Mouse (Mus musculus) intestine, embryonic 16.5 days (tissue): Measurements from ENCODE around the gene Zmat5. TPM values are rescaled to one million over a fixed set of nuclear protein-coding genes. Genes with fewer than 3 reads are reported as not detected.

Experiments used
- ATAC-seq: fragments of 200-750 bp; cut with Nextera tagmentation; 2 replicates; pipeline ENCODE4 v1.8.0; 2017; ENCODE audit warnings: moderate TSS enrichment, moderate library complexity
- H3K27ac ChIP-seq: fragments of 300-500 bp; sonication (generic); 2 replicates; pipeline ENCODE4 v1.5.1; 2014; ENCODE audit warnings: mild to moderate bottlenecking, low read length
- H3K27me3 ChIP-seq: fragments of 300-500 bp; sonication (generic); replicated peaks from 2 replicates; pipeline ENCODE4 v1.6.1; 2014; ENCODE audit warnings: low read length, control low read depth, mixed read lengths; ENCODE audit not compliant: control insufficient read depth, insufficient read depth
- H3K36me3 ChIP-seq: fragments of 300-500 bp; sonication (generic); 2 replicates; pipeline ENCODE4 v1.6.1; 2014; ENCODE audit warnings: low read length, control low read depth; ENCODE audit not compliant: control insufficient read depth, insufficient read depth
- H3K4me1 ChIP-seq: fragments of 300-500 bp; sonication (generic); 2 replicates; pipeline ENCODE4 v1.6.1; 2014; ENCODE audit warnings: low read length, control low read depth, mixed read lengths; ENCODE audit not compliant: control insufficient read depth, insufficient read depth
- H3K4me2 ChIP-seq: fragments of 300-500 bp; sonication (generic); 2 replicates; pipeline ENCODE4 v1.6.1; 2014; ENCODE audit warnings: low read depth, low read length, control low read depth
- H3K4me3 ChIP-seq: fragments of 300-500 bp; sonication (generic); 2 replicates; pipeline ENCODE4 v1.5.1; 2014; ENCODE audit warnings: mild to moderate bottlenecking, low read length
- H3K9ac ChIP-seq: fragments of 300-500 bp; sonication (generic); 2 replicates; pipeline ENCODE4 v1.6.1; 2014; ENCODE audit warnings: low read depth, low read length
- H3K9me3 ChIP-seq: fragments of 300-500 bp; sonication (generic); 2 replicates; pipeline ENCODE4 v1.6.1; 2016; ENCODE audit warnings: low read length, control low read depth; ENCODE audit not compliant: control insufficient read depth
- WGBS: fragments of 180-500 bp; shearing (Covaris S2); extraction: QIAGEN DNeasy Blood & Tissue Kit; methylation state at CpG from one replicate; pipeline ENCODE4 v1.1.7; 2014; 5-methylcytosine and 5-hydroxymethylcytosine counted together
- polyA plus RNA-seq: library from polyadenylated mRNA; unstranded; fragments of >200 nt; fragmentation: Nextera tagmentation; extraction: Ambion mirVana; gene quantifications from 2 replicates; pipeline ENCODE4 v1.2.1, GENCODE M21; 2015

The Zmat5 gene
- polyA plus RNA-seq, 1 experiment from 2014 or later: 64.8 TPM

DNA sequence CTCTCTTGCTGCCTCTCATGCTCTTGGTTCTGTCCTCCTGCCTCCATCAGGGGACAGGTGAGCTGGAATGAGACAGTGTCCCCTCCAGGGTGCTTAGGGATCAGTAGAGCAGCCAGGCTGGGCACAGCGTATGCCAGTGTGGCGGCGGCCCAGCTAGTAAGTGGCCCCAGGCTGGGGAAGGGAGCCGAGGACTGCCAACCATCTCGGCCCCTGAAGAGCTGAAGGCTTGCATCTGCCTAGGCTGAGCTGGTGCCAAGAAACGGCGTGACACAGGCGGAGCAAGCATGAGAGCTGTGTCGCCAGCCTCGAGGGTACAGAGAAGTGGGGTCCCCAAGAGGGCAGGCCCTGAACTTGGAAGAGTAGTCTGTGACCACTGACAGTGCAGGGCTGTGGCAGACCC lies 33.2 kb downstream of the Zmat5 start:
- Histone ChIP-seq H3K9ac (no peak overlapping the region), H3K36me3 (no peaks in the 10 kb centered on the region), H3K4me3 (no peak overlapping the region), H3K4me2 (no peak overlapping the region), H3K27me3 (no peaks in the 10 kb centered on the region; the same call in 1 of the 2 replicates), H3K4me1 (no peaks in the 10 kb centered on the region), H3K27ac (no peak overlapping the region), H3K9me3 (no peaks in the 10 kb centered on the region)
- ATAC-seq: no peak
- whole genome bisulfite sequencing: 80% methylated on average over 10 of the region's 10 CpGs

DNA sequence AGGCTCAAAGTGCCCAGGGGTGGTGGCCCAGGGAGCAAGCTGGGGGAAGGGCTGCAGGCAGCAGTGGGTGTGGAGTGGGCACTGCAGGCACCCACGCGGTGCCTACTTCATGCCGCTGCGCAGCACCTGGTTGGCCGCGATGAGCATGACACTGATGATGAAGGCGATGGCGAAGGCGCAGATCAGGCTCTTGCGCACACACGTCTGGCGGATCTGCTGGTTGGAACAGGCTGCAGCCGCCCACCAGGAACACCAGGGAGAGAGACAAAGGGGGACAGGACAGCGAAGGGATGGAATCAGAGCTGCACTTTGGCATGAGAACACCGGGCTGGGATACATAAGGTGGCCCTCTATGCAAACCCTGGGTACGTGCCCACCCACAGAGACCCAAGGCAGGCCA lies 34.2 kb downstream of the Zmat5 start:
- Histone ChIP-seq H3K9ac (no peak overlapping the region), H3K4me1 (no peaks in the 10 kb centered on the region), H3K36me3 (no peaks in the 10 kb centered on the region), H3K4me2 (no peak overlapping the region), H3K27ac (no peak overlapping the region), H3K27me3 (peaks cover 3% of the 10 kb centered on the region; the same call in 1 of the 2 replicates), H3K4me3 (no peak overlapping the region), H3K9me3 (no peaks in the 10 kb centered on the region)
- no peak for ATAC-seq
- WGBS: 93% methylated on average over 16 of the region's 16 CpGs

DNA sequence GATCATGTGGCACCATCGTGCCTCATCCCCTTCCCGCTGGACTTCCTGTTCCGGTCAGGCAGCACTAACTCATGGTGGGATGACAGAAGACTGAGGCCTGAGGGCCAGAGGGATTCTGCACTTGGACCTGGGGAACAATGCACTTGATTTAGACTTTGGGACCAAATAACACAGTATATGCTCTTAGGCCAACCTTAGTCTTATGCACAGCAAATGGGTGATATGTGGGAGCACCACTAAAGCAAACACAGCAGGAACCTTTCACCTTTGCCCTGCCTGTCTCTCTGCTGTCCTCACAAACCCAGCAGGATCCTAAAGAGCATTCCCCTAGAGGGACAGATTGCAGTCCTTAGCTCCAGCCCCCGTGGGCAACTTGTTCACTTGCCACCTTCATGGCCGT lies 36.3 kb downstream of the Zmat5 start:
- peaks cover 21% of the 10 kb centered on the region for H3K27me3 ChIP-seq
- WGBS: 61% methylated on average over 5 of the region's 5 CpGs
- no peak for ATAC-seq
- no peak overlapping the region for H3K27ac ChIP-seq
- no peaks in the 10 kb centered on the region for H3K9me3 ChIP-seq
- H3K4me1 ChIP-seq: peaks cover 3% of the 10 kb centered on the region
- no peak overlapping the region for H3K4me3 ChIP-seq
- H3K4me2 ChIP-seq: no peak overlapping the region
- no peaks in the 10 kb centered on the region for H3K36me3 ChIP-seq
- H3K9ac ChIP-seq: no peak overlapping the region

DNA sequence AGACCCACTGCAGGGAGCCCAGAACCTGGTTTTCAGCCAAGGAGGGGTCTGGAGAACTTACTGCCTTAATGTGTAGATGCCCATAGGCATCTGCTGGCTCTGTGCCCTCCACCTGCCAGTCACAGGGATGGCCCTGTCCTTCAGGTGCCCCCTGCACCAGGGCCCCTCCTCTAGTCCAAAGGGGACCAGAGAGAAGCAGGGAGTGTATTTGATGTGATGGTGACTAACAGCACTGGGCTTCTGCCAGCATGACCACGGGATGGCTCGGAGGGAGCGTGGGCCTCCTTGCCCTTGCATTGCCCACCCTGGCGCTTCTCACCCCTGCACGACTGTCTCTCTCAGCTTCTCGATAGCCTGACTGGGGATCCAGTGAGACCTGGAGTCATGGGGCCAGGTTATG lies 40.2 kb downstream of the Zmat5 start:
- H3K4me2 ChIP-seq: no peak overlapping the region
- no peaks in the 10 kb centered on the region for H3K9me3 ChIP-seq
- WGBS: 66% methylated on average over 6 of the region's 6 CpGs
- H3K4me3 ChIP-seq: no peak overlapping the region
- peaks cover 60% of the 10 kb centered on the region for H3K27me3 ChIP-seq
- no peaks in the 10 kb centered on the region for H3K36me3 ChIP-seq
- no peak overlapping the region for H3K27ac ChIP-seq
- peaks cover 12% of the 10 kb centered on the region for H3K4me1 ChIP-seq
- H3K9ac ChIP-seq: no peak overlapping the region
- no peak for ATAC-seq

DNA sequence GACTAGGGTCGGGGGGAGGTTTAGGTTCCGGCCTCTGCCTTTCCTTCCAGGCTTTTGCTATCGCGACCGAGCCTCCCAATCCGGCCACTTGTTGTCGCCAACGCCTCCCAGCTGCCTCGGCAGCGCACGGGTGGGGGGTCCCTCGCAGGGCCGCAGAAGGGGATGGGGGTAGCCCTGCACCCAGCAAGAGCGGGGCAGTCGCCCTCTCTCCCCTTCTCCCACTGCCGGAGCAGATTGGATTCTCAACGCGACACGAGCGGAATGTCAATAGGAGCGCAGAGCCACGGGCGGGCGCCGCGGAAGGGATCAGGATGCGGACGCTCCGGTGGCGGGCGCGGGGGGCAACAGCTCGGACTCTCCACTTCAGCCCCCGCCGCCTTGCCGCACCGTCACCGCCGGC lies 41.5 kb downstream of the Zmat5 start:
- Histone ChIP-seq H3K9me3 (no peaks in the 10 kb centered on the region), H3K4me3 (peak overlapping the region; percentile 52), H3K4me1 (peaks cover 12% of the 10 kb centered on the region), H3K9ac (0 out of 2 replicates have a peak overlapping the region, but pooled peaks have one; percentile 27), H3K27me3 (peaks cover 65% of the 10 kb centered on the region), H3K27ac (no peak overlapping the region), H3K36me3 (no peaks in the 10 kb centered on the region), H3K4me2 (peak overlapping the region; percentile 93)
- under 1% methylated on average over 39 of the region's 39 CpGs for WGBS
- ATAC-seq: 0 out of 2 replicates have a peak, but pooled peaks have one; percentile 23

GRCm38 (mm10) chr11:4746733-4747132 lies 42.3 kb downstream of the Zmat5 start, which contains the start of gene Cabp7:
TSS of gene Cabp7 (minus strand) at chr11:4746778.
- Histone ChIP-seq H3K36me3 (no peaks in the 10 kb centered on the region), H3K9me3 (no peaks in the 10 kb centered on the region), H3K4me1 (peaks cover 12% of the 10 kb centered on the region), H3K27me3 (peaks cover 65% of the 10 kb centered on the region), H3K9ac (0 out of 2 replicates have a peak within 1 kb of the TSS, but pooled peaks have one; percentile 27), H3K4me3 (peak within 1 kb of the TSS; percentile 52), H3K4me2 (peak within 1 kb of the TSS; percentile 93), H3K27ac (no peak within 1 kb of the TSS)
- ATAC-seq: no peak
- 0% methylated on average over 35 of the region's 73 CpGs for WGBS

DNA sequence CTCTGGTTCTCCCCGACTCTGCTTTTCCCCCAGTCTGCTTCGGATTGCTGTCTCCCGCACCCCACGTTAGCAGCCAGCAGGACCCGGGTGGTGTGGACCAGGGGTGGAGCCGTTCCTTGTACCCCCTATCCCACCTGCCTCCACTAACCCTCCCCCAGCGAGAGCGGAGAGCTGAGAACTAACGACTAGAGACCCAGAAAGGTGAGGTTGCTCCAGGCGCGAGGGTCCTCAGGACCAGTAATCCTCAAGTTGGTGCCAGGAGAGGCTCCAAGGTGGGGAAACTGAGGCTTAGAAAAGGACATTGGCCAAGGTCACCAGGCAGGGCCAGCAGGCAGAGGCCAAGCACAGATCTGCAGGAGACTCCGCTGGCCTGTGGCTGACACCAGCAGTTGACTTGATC lies 42.8 kb downstream of the Zmat5 start:
- 2% methylated on average over 11 of the region's 12 CpGs for WGBS
- no peak overlapping the region for H3K9ac ChIP-seq
- H3K4me3 ChIP-seq: peak overlapping the region; percentile 52
- no peaks in the 10 kb centered on the region for H3K9me3 ChIP-seq
- H3K4me2 ChIP-seq: peak overlapping the region; percentile 93
- peaks cover 12% of the 10 kb centered on the region for H3K4me1 ChIP-seq
- peaks cover 65% of the 10 kb centered on the region for H3K27me3 ChIP-seq
- ATAC-seq: no peak
- H3K27ac ChIP-seq: no peak overlapping the region
- no peaks in the 10 kb centered on the region for H3K36me3 ChIP-seq

DNA sequence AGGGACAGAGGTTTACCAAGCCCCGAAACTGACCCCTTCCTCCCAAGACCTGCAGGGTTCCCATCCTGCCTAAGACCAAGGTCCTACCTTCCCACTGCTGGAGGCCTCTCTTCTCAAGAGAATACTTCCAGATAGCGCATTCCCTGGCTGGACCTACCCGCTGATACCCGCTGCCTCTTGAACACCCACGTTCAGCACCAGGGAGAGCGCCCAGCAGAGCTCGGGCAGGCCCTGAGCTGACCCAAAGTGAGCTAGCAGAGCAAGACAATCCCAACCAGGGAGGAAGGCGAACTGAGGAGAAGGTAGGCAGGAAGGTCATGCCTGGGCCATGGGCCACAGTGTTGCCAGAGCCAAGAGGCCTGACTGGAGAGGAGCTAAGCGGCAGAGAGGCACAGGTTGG lies 45.8 kb downstream of the Zmat5 start:
- H3K9ac ChIP-seq: no peak overlapping the region
- no peak overlapping the region for H3K27ac ChIP-seq
- WGBS: 7% methylated on average over 9 of the region's 9 CpGs
- H3K9me3 ChIP-seq: peaks cover 3% of the 10 kb centered on the region; the same call in 1 of the 2 replicates
- no peaks in the 10 kb centered on the region for H3K36me3 ChIP-seq
- H3K4me2 ChIP-seq: no peak overlapping the region
- peaks cover 49% of the 10 kb centered on the region for H3K27me3 ChIP-seq
- ATAC-seq: peak; percentile 44; the same call in 1 of the 2 replicates
- H3K4me3 ChIP-seq: no peak overlapping the region
- H3K4me1 ChIP-seq: peaks cover 12% of the 10 kb centered on the region

GRCm38 (mm10) chr11:4752836-4753235 lies 48.4 kb downstream of the Zmat5 start:
- H3K27me3 ChIP-seq: peaks cover 23% of the 10 kb centered on the region
- H3K4me2 ChIP-seq: no peak overlapping the region
- H3K36me3 ChIP-seq: no peaks in the 10 kb centered on the region
- 49% methylated on average over 10 of the region's 10 CpGs for WGBS
- H3K4me3 ChIP-seq: no peak overlapping the region
- peaks cover 3% of the 10 kb centered on the region; the same call in 1 of the 2 replicates for H3K9me3 ChIP-seq
- H3K9ac ChIP-seq: no peak overlapping the region
- no peaks in the 10 kb centered on the region for H3K4me1 ChIP-seq
- ATAC-seq: no peak
- H3K27ac ChIP-seq: no peak overlapping the region

GRCm38 (mm10) chr11:4754036-4754435 lies 49.6 kb downstream of the Zmat5 start:
- Histone ChIP-seq H3K4me1 (no peaks in the 10 kb centered on the region), H3K27ac (no peak overlapping the region), H3K4me2 (no peak overlapping the region), H3K9me3 (peaks cover 3% of the 10 kb centered on the region; the same call in 1 of the 2 replicates), H3K4me3 (no peak overlapping the region), H3K9ac (no peak overlapping the region), H3K36me3 (no peaks in the 10 kb centered on the region), H3K27me3 (peaks cover 11% of the 10 kb centered on the region)
- 94% methylated on average over 3 of the region's 3 CpGs for WGBS
- no peak for ATAC-seq
